Comparison of ENCODE assay signal across 8 mouse cellular contexts in genomic region chr3:27283796-27284195, GRCm38 (mm10). TPM values are rescaled to one million over a fixed set of nuclear protein-coding genes. Genes with fewer than 3 reads are reported as not detected.
DNase-seq lines count a peak whose midpoint lies in the region; ATAC-seq and TF ChIP-seq lines count a peak whose summit lies in the region.

No protein-coding gene starts in this region.

- no peak for TF ChIP-seq CTCF in heart, adult 2 months (IDR thresholded peaks at IDR 0.05)

- H3K4me3 ChIP-seq in heart, adult 2 months, result no peak overlapping the region
- H3K4me3 ChIP-seq in embryonic facial prominence, embryonic 11.5 days (ENCODE audit: low read depth, low read length), result no peak overlapping the region
- H3K4me3 ChIP-seq in intestine, embryonic 14.5 days (ENCODE audit: low read depth, low read length), result no peak overlapping the region
- no peak overlapping the region for H3K4me3 ChIP-seq in midbrain, embryonic 11.5 days (ENCODE audit: low read depth, low read length)

- WGBS in heart, adult 2 months, result 67% methylated on average over 7 of the region's 7 CpGs
- 53% methylated on average over 7 of the region's 7 CpGs for WGBS in embryonic facial prominence, embryonic 11.5 days
- WGBS in intestine, embryonic 14.5 days, result 63% methylated on average over 7 of the region's 7 CpGs
- 44% methylated on average over 7 of the region's 7 CpGs for WGBS in midbrain, embryonic 11.5 days

- H3K9me3 ChIP-seq in embryonic facial prominence, embryonic 11.5 days (replicated peaks; ENCODE audit: control insufficient read depth, low read length), result no peaks in the 10 kb centered on the region
- no peaks in the 10 kb centered on the region for H3K9me3 ChIP-seq in intestine, embryonic 14.5 days (ENCODE audit: control insufficient read depth, low read length)
- H3K9me3 ChIP-seq in midbrain, embryonic 11.5 days (ENCODE audit: control insufficient read depth, low read length), result no peaks in the 10 kb centered on the region

- no peak for TF ChIP-seq EP300 in heart, adult 2 months (IDR thresholded peaks at IDR 0.05; ENCODE audit: insufficient read depth, low read depth, low read length)

- no peak for TF ChIP-seq POLR2A in heart, adult 2 months (IDR thresholded peaks at IDR 0.05; ENCODE audit: insufficient read depth, low read depth, low read length)

- ATAC-seq in embryonic facial prominence, embryonic 11.5 days (replicated peaks; ENCODE audit: insufficient number of reproducible peaks, low FRiP score, low TSS enrichment, low read depth), result no peak
- no peak for ATAC-seq in intestine, embryonic 14.5 days (replicated peaks; ENCODE audit: low FRiP score, low TSS enrichment, low read depth)
- ATAC-seq in midbrain, embryonic 11.5 days (ENCODE audit: low FRiP score), result peak; percentile 25

- no peaks in the 10 kb centered on the region for H3K27me3 ChIP-seq in heart, adult 2 months (ENCODE audit: control insufficient read depth, insufficient read depth, low read length)
- H3K27me3 ChIP-seq in embryonic facial prominence, embryonic 11.5 days (ENCODE audit: control insufficient read depth, insufficient read depth, low read length), result no peaks in the 10 kb centered on the region
- no peaks in the 10 kb centered on the region for H3K27me3 ChIP-seq in intestine, embryonic 14.5 days (replicated peaks; ENCODE audit: control insufficient read depth, insufficient read depth, low read length)
- peaks cover 3% of the 10 kb centered on the region; the same call in 1 of the 2 replicates for H3K27me3 ChIP-seq in midbrain, embryonic 11.5 days (ENCODE audit: control insufficient read depth, insufficient read depth, low read length)

- peaks cover 3% of the 10 kb centered on the region; the same call in 1 of the 2 replicates for H3K36me3 ChIP-seq in heart, adult 2 months (ENCODE audit: control insufficient read depth, insufficient read depth, low read length)
- no peaks in the 10 kb centered on the region for H3K36me3 ChIP-seq in embryonic facial prominence, embryonic 11.5 days (replicated peaks; ENCODE audit: control insufficient read depth, insufficient read depth, low read depth, low read length)
- H3K36me3 ChIP-seq in intestine, embryonic 14.5 days (ENCODE audit: control insufficient read depth, insufficient read depth, low read length), result no peaks in the 10 kb centered on the region
- H3K36me3 ChIP-seq in midbrain, embryonic 11.5 days (ENCODE audit: control insufficient read depth, insufficient read depth, low read length), result no peaks in the 10 kb centered on the region

- peaks cover 13% of the 10 kb centered on the region for H3K4me1 ChIP-seq in heart, adult 2 months (ENCODE audit: control insufficient read depth, insufficient read depth, low read length)
- H3K4me1 ChIP-seq in embryonic facial prominence, embryonic 11.5 days (ENCODE audit: control insufficient read depth, insufficient read depth, low read length), result no peaks in the 10 kb centered on the region
- H3K4me1 ChIP-seq in intestine, embryonic 14.5 days (replicated peaks; ENCODE audit: control insufficient read depth, insufficient read depth, low read length), result peaks cover 5% of the 10 kb centered on the region; the same call in 1 of the 2 replicates
- H3K4me1 ChIP-seq in midbrain, embryonic 11.5 days (ENCODE audit: control insufficient read depth, insufficient read depth, low read length), result peaks cover 5% of the 10 kb centered on the region; the same call in 1 of the 2 replicates

- intact Hi-C loops in heart, adult 2 months (cut with DNase I), result no loop called here

- H3K27ac ChIP-seq in heart, adult 2 months, result peak overlapping the region; percentile 68; the same call in 1 of the 2 replicates
- H3K27ac ChIP-seq in embryonic facial prominence, embryonic 11.5 days (replicated peaks; ENCODE audit: low read depth, low read length), result no peak overlapping the region
- H3K27ac ChIP-seq in intestine, embryonic 14.5 days (ENCODE audit: low read depth), result no peak overlapping the region; the same call in 1 of the 2 replicates
- no peak overlapping the region for H3K27ac ChIP-seq in midbrain, embryonic 11.5 days (ENCODE audit: low read depth, low read length)

- no peak for DNase-seq in heart, adult 2 months
- no peak for DNase-seq in heart, adult 8-10 months (ENCODE audit: low spot score)
- DNase-seq in embryonic facial prominence, embryonic 11.5 days (ENCODE audit: low spot score), result no peak
- DNase-seq in intestine, embryonic 14.5 days (ENCODE audit: low spot score), result no peak
- DNase-seq in midbrain, embryonic 11.5 days (ENCODE audit: low spot score, missing footprints), result peak; percentile 89
- no peak for DNase-seq in layer of hippocampus, adult 8-10 months (ENCODE audit: low spot score in 2 of 2)
- no peak for DNase-seq in cerebellum, postnatal 4 days (ENCODE audit: low spot score in 2 of 2)
- DNase-seq in yolk sac, embryonic 10.5 days (ENCODE audit: low spot score), result no peak

- H3K79me2 ChIP-seq in heart, adult 2 months (replicated peaks; ENCODE audit: control insufficient read depth, insufficient read depth, low read length), result no peaks in the 10 kb centered on the region

- H3K4me2 ChIP-seq in embryonic facial prominence, embryonic 11.5 days (ENCODE audit: low read depth, low read length), result peak overlapping the region; percentile 48; the same call in 1 of the 2 replicates
- H3K4me2 ChIP-seq in intestine, embryonic 14.5 days (ENCODE audit: low read length), result peak overlapping the region; percentile 49
- peak overlapping the region; percentile 54 for H3K4me2 ChIP-seq in midbrain, embryonic 11.5 days

- H3K9ac ChIP-seq in heart, adult 2 months (ENCODE audit: low read depth, low read length), result no peak overlapping the region
- H3K9ac ChIP-seq in embryonic facial prominence, embryonic 11.5 days (replicated peaks; ENCODE audit: low read length), result no peak overlapping the region
- no peak overlapping the region for H3K9ac ChIP-seq in intestine, embryonic 14.5 days (ENCODE audit: low read length)
- H3K9ac ChIP-seq in midbrain, embryonic 11.5 days (ENCODE audit: low read length), result no peak overlapping the region

RNA-seq across cellular contexts. Expression of gene Tnfsf10, which starts 33.0 kb away (rescaled TPM):
- 10 to 100 TPM in 1 of 2 experiments, 1 to 10 TPM in 1; 6.3 to 10.4 TPM for total RNA-seq in heart, adult 2 months (2021)
- polyA plus RNA-seq in heart, adult 2 months (2012; rRNA removed), result 4.2 and 8.5 TPM in 2 replicates
- total RNA-seq in heart, adult 8-10 months (2022), result 1 to 10 TPM; 7.8 to 9.9 (median 9.6) TPM
- polyA plus RNA-seq in embryonic facial prominence, embryonic 11.5 days (2014; fragmentation: Nextera tagmentation; extraction: Ambion mirVana), result not detected in 2 replicates
- polyA plus RNA-seq in intestine, embryonic 14.5 days (2014; fragmentation: Nextera tagmentation; extraction: Ambion mirVana), result 0.36 and 0.41 TPM in 2 replicates
- not detected in 2 replicates for polyA plus RNA-seq in midbrain, embryonic 11.5 days (2014; fragmentation: Nextera tagmentation; extraction: Ambion mirVana)
- total RNA-seq in layer of hippocampus, adult 8-10 months (2022), result 1 to 10 TPM; 1.4 to 2.8 (median 2.2) TPM
